Mouse (Mus musculus): ENCODE results near the gene Lipa. TPM values are rescaled to one million over a fixed set of nuclear protein-coding genes. Genes with fewer than 3 reads are reported as not detected.

Gene Lipa
- polyA plus RNA-seq, 1 experiment = 30.2 TPM

- peaks cover 4% of the 10 kb centered on the region for H3K4me1 ChIP-seq (ENCODE audit: control insufficient read depth, insufficient read depth, insufficient read length)
- no peak for DNase-seq (ENCODE audit: low read depth in 1 of 2, low spot score in 2 of 2)
- no peak overlapping the region for H3K4me3 ChIP-seq (ENCODE audit: extremely low read depth, insufficient read depth, insufficient read length)
- H3K36me3 ChIP-seq (ENCODE audit: control insufficient read depth, insufficient read depth, low read length) = no peaks in the 10 kb centered on the region
- no peaks in the 10 kb centered on the region for H3K27me3 ChIP-seq (ENCODE audit: control insufficient read depth, insufficient read depth, low read length)
- TF ChIP-seq CTCF (IDR thresholded peaks at IDR 0.05; ENCODE audit: extremely low read depth, insufficient read depth, insufficient read length, insufficient replicate concordance) (no peak), POLR2A (IDR thresholded peaks at IDR 0.05; ENCODE audit: low read depth, low read length) (no peak)
- peak overlapping the region; percentile 9; the same call in 1 of the 2 replicates for H3K27ac ChIP-seq (ENCODE audit: insufficient read depth, low read length)
Measured at GRCm38 (mm10) chr19:34562556-34562955, 35.3 kb upstream of the Lipa start.

- Histone ChIP-seq H3K27ac (ENCODE audit: insufficient read depth, low read length) (no peak overlapping the region), H3K36me3 (ENCODE audit: control insufficient read depth, insufficient read depth, low read length) (peaks cover 1% of the 10 kb centered on the region; the same call in 1 of the 2 replicates), H3K4me3 (ENCODE audit: extremely low read depth, insufficient read depth, insufficient read length) (no peak overlapping the region), H3K4me1 (ENCODE audit: control insufficient read depth, insufficient read depth, insufficient read length) (peaks cover 3% of the 10 kb centered on the region; the same call in 1 of the 2 replicates), H3K27me3 (ENCODE audit: control insufficient read depth, insufficient read depth, low read length) (no peaks in the 10 kb centered on the region)
- TF ChIP-seq POLR2A (IDR thresholded peaks at IDR 0.05; ENCODE audit: low read depth, low read length) (no peak), CTCF (IDR thresholded peaks at IDR 0.05; ENCODE audit: extremely low read depth, insufficient read depth, insufficient read length, insufficient replicate concordance) (no peak)
- no peak for DNase-seq (ENCODE audit: low read depth in 1 of 2, low spot score in 2 of 2)
- WGBS = 97% methylated on average over 3 of the region's 3 CpGs
Measured at GRCm38 (mm10) chr19:34556621-34557020, 29.3 kb upstream of the Lipa start.

DNA sequence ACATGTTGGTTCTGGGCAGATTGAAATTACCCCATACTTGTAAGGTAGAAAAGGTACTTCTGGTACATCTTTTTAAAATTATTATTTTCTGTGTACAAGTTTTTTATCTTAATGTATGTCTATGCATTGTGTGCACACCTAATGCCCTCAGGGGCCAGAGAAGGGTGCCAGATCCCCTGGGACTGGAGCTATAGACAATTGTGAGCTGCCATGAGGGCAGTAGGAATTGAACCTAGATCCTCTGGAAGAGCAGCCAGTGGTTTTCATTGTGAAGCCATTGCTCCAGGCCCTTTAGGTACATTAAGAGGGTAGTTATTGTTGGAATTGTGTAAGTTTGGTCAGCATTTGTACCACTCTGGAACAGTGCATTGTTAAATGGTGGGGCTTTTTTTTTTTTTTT is 26.8 kb upstream of the Lipa start:
- H3K27me3 ChIP-seq (ENCODE audit: control insufficient read depth, insufficient read depth, low read length) = no peaks in the 10 kb centered on the region
- H3K4me3 ChIP-seq (ENCODE audit: extremely low read depth, insufficient read depth, insufficient read length) = no peak overlapping the region
- TF ChIP-seq CTCF (IDR thresholded peaks at IDR 0.05; ENCODE audit: extremely low read depth, insufficient read depth, insufficient read length, insufficient replicate concordance) = no peak
- H3K27ac ChIP-seq (ENCODE audit: insufficient read depth, low read length) = no peak overlapping the region
- peaks cover 3% of the 10 kb centered on the region; the same call in 1 of the 2 replicates for H3K4me1 ChIP-seq (ENCODE audit: control insufficient read depth, insufficient read depth, insufficient read length)
- DNase-seq (ENCODE audit: low read depth in 1 of 2, low spot score in 2 of 2) = no peak
- peaks cover 1% of the 10 kb centered on the region; the same call in 1 of the 2 replicates for H3K36me3 ChIP-seq (ENCODE audit: control insufficient read depth, insufficient read depth, low read length)

DNA sequence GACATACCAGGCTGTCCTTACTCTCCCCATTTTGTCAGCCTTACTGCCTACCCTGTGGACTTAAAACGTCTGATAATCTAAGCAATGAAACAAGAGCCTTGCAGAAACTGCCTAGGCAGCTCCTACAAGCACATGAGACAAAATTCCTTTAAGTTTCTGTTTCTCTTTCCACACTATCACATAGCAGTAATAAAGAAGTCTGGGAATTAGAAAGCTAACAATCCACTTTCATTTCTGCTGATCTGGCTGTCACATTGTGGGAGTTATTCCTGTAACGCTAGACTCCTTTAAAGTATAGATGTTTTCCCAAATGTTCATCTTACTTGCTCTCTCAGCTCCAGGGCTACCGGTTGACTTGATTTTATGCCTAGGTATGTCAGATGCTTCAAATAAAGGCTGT is 26.2 kb upstream of the Lipa start:
- H3K36me3 ChIP-seq (ENCODE audit: control insufficient read depth, insufficient read depth, low read length) = peaks cover 1% of the 10 kb centered on the region; the same call in 1 of the 2 replicates
- H3K4me1 ChIP-seq (ENCODE audit: control insufficient read depth, insufficient read depth, insufficient read length) = peaks cover 3% of the 10 kb centered on the region; the same call in 1 of the 2 replicates
- no peaks in the 10 kb centered on the region for H3K27me3 ChIP-seq (ENCODE audit: control insufficient read depth, insufficient read depth, low read length)
- no peak overlapping the region for H3K4me3 ChIP-seq (ENCODE audit: extremely low read depth, insufficient read depth, insufficient read length)
- H3K27ac ChIP-seq (ENCODE audit: insufficient read depth, low read length) = peak overlapping the region; percentile 11; the same call in 1 of the 2 replicates
- 73% methylated on average over 3 of the region's 3 CpGs for WGBS
- no peak for TF ChIP-seq CTCF (IDR thresholded peaks at IDR 0.05; ENCODE audit: extremely low read depth, insufficient read depth, insufficient read length, insufficient replicate concordance)
- no peak for DNase-seq (ENCODE audit: low read depth in 1 of 2, low spot score in 2 of 2)

DNA sequence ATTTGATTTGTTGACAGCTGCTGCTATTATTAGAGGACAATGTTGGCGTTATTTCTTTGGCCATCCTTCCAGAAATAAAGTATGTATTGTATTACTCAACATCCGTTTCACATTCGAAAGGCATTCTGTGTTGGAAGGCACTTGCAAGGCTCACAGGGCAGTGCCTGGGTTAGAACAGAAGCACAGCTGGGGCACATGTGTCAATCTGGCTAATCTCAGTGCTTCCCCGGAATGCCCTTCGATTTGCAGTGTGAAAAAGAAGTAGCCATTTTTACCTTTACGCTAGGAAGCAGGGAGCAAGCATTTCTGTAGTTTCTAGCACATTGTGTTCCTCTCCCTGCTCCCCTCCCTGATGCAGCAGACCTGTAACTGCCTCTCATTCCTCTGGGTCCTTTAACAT is 25.7 kb upstream of the Lipa start:
- TF ChIP-seq POLR2A (IDR thresholded peaks at IDR 0.05; ENCODE audit: low read depth, low read length) (no peak), CTCF (IDR thresholded peaks at IDR 0.05; ENCODE audit: extremely low read depth, insufficient read depth, insufficient read length, insufficient replicate concordance) (no peak)
- Histone ChIP-seq H3K4me3 (ENCODE audit: extremely low read depth, insufficient read depth, insufficient read length) (no peak overlapping the region), H3K36me3 (ENCODE audit: control insufficient read depth, insufficient read depth, low read length) (peaks cover 1% of the 10 kb centered on the region; the same call in 1 of the 2 replicates), H3K4me1 (ENCODE audit: control insufficient read depth, insufficient read depth, insufficient read length) (peaks cover 3% of the 10 kb centered on the region; the same call in 1 of the 2 replicates), H3K27ac (ENCODE audit: insufficient read depth, low read length) (peak overlapping the region; percentile 11; the same call in 1 of the 2 replicates), H3K27me3 (ENCODE audit: control insufficient read depth, insufficient read depth, low read length) (no peaks in the 10 kb centered on the region)
- no peak for DNase-seq (ENCODE audit: low read depth in 1 of 2, low spot score in 2 of 2)
- 74% methylated on average over 6 of the region's 6 CpGs for WGBS

DNA sequence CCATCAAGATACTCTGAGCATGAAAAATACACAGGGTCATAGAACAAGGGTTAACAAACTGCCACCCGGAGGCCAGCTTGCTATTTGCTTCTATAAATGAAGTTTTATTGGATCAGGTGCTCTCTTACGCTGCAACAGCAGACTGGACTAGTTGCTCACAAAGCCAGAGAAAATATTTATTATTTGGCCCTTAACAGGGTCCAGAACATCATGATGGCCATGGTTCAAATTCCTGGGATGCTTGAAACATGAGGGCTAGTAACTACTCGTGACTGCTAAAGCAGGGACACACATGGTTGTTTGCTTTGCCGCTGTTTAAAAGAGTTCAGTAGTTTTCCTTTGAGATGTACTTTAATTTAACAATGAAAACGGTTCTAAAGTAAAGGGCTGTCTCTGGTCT is 24.7 kb upstream of the Lipa start:
- H3K4me3 ChIP-seq (ENCODE audit: extremely low read depth, insufficient read depth, insufficient read length) = no peak overlapping the region
- H3K27me3 ChIP-seq (ENCODE audit: control insufficient read depth, insufficient read depth, low read length) = no peaks in the 10 kb centered on the region
- peaks cover 1% of the 10 kb centered on the region; the same call in 1 of the 2 replicates for H3K36me3 ChIP-seq (ENCODE audit: control insufficient read depth, insufficient read depth, low read length)
- WGBS = 65% methylated on average over 5 of the region's 5 CpGs
- DNase-seq (ENCODE audit: low read depth in 1 of 2, low spot score in 2 of 2) = no peak
- TF ChIP-seq POLR2A (IDR thresholded peaks at IDR 0.05; ENCODE audit: low read depth, low read length) = no peak
- no peak for TF ChIP-seq CTCF (IDR thresholded peaks at IDR 0.05; ENCODE audit: extremely low read depth, insufficient read depth, insufficient read length, insufficient replicate concordance)
- H3K27ac ChIP-seq (ENCODE audit: insufficient read depth, low read length) = no peak overlapping the region
- H3K4me1 ChIP-seq (ENCODE audit: control insufficient read depth, insufficient read depth, insufficient read length) = peaks cover 3% of the 10 kb centered on the region; the same call in 1 of the 2 replicates

DNA sequence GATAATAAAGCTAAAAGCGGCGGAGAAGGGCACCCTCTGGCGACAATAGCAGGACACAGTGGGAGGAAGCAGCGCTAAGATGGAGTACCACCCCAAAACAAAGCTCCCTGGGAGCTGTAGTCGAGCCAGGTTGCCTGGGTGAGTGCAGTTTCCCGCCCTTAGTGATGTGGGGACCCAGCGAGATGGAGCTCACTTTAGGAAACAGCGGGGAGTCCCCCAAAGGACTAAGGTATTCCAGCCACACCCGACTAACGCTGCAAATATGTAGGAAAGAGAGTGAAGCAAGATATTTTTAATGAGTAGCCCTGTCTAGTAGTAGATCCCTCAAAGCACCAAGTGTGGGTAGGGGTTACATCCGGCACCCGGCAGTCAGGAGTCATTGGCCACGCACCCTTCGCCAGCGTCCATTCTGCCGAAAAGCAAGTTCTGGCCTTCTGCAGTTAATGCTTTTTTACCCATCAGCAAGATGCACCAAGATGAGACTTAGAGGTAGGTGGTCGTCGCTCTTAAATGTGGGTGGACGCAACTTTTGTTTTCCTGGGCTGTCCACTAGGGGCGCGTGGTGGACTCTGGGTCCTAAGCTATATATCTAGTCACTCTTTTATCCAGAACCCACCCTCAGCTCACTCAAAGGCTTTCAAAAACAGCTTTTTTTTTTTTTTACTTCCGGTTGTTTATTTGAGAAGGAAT is 23.4 kb upstream of the Lipa start, which contains the start of gene Ifit2:
Gene Ifit2 (plus strand): TSS at position 161 of the 690 bp plus-strand sequence.
- TF ChIP-seq POLR2A (IDR thresholded peaks at IDR 0.05; ENCODE audit: low read depth, low read length) (0 out of 2 replicates have a peak, but pooled peaks have one; percentile 3), CTCF (IDR thresholded peaks at IDR 0.05; ENCODE audit: extremely low read depth, insufficient read depth, insufficient read length, insufficient replicate concordance) (peak; percentile 55; the same call in 1 of the 2 replicates)

More for the DNA sequence above, 23.4 kb upstream of the Lipa start, which contains the start of gene Ifit2:
- Histone ChIP-seq H3K4me1 (ENCODE audit: control insufficient read depth, insufficient read depth, insufficient read length) (peaks cover 3% of the 10 kb centered on the region; the same call in 1 of the 2 replicates), H3K27me3 (ENCODE audit: control insufficient read depth, insufficient read depth, low read length) (no peaks in the 10 kb centered on the region), H3K4me3 (ENCODE audit: extremely low read depth, insufficient read depth, insufficient read length) (peak within 1 kb of the TSS; percentile 68), H3K36me3 (ENCODE audit: control insufficient read depth, insufficient read depth, low read length) (no peaks in the 10 kb centered on the region), H3K27ac (ENCODE audit: insufficient read depth, low read length) (peak within 1 kb of the TSS; percentile 68)
- peak; percentile 67 to 69 for DNase-seq (ENCODE audit: low read depth in 1 of 2, low spot score in 2 of 2)
- WGBS = 0% methylated on average over 22 of the region's 22 CpGs
